In the genomic region with DNA sequence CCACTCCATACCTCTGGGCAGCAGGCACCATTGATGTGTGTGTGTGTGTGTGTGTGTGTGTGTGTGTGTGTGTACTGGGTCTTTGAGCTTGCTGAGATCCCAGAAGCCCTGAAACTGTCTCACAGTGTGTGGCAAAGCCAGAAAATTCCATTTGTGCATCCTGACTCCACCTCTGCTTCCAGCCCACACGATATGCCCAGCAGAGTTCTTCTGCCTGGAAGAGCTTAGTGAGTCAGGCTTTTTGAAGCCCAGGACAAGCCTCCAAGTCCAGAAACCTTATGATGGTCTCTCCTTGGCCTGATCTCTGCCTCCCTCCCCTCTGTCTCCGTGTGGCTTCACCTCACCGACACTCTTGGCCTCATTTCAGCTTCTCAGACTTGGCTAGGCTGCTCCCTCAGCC, we compare ENCODE assay signal across 29 mouse cellular contexts. TPM values are rescaled to one million over a fixed set of nuclear protein-coding genes. Genes with fewer than 3 reads are reported as not detected.
DNase-seq lines count a peak whose midpoint lies in the region; ATAC-seq lines count a peak whose summit lies in the region.
"Had no signal": no experiment of that assay in that cellular context is flagged by ENCODE, and none has a peak within 500 bp of the region (broad histone marks: within the 10 kb centered on the region; RNA-seq: fewer than 3 reads in every experiment).

No protein-coding gene starts in this region.

- H3K9me3 ChIP-seq in heart, embryonic 10.5 days = no peaks in the 10 kb centered on the region
- H3K9me3 ChIP-seq in heart, embryonic 11.5 days (replicated peaks; ENCODE audit: control insufficient read depth, low read length) = no peaks in the 10 kb centered on the region
- no peaks in the 10 kb centered on the region for H3K9me3 ChIP-seq in limb, embryonic 10.5 days (replicated peaks)
- H3K9me3 ChIP-seq: G1E; heart, embryonic 15.5 days; hindbrain, embryonic 15.5 days; neural tube, embryonic 15.5 days had no signal

- H3K4me1 ChIP-seq in heart, embryonic 10.5 days = peaks cover 19% of the 10 kb centered on the region
- peaks cover 7% of the 10 kb centered on the region; the same call in 1 of the 2 replicates for H3K4me1 ChIP-seq in heart, embryonic 11.5 days (ENCODE audit: control insufficient read depth, insufficient read depth, low read length)
- peaks cover 60% of the 10 kb centered on the region for H3K4me1 ChIP-seq in limb, embryonic 10.5 days
- H3K4me1 ChIP-seq: heart, embryonic 15.5 days; hindbrain, embryonic 15.5 days had no signal

- H3K4me3 ChIP-seq in heart, embryonic 10.5 days = no peak overlapping the region; the same call in 1 of the 2 replicates
- H3K4me3 ChIP-seq in heart, embryonic 11.5 days (ENCODE audit: low read depth, low read length) = no peak overlapping the region
- H3K4me3 ChIP-seq in limb, embryonic 10.5 days = peak overlapping the region; percentile 23
- H3K4me3 ChIP-seq: erythroblast, embryonic 14.5 days; heart, adult 2 months; heart, embryonic 15.5 days; hindbrain, embryonic 15.5 days; neural tube, embryonic 15.5 days had no signal

- no peak for DNase-seq in heart, embryonic 10.5 days (ENCODE audit: low spot score)
- peak; percentile 21 for DNase-seq in right cerebral cortex, adult 18-20 months
- DNase-seq in right cerebral cortex, postnatal 25 days = no peak
- no peak for DNase-seq in limb, embryonic 10.5 days (ENCODE audit: low spot score)
- peak; percentile 17 for DNase-seq in telencephalon, adult 2 months (ENCODE audit: low read depth, low spot score)
- DNase-seq in cerebellum, postnatal 4 days (ENCODE audit: low spot score in 2 of 2) = no peak
- DNase-seq: adrenal gland, adult 2 months; B cell, adult 2 months; cerebellum, adult 2 months; cerebellum, postnatal 36 days; gastrocnemius, postnatal 36 days; heart, adult 2 months; heart, postnatal 36 days; kidney, adult 2 months; layer of hippocampus, postnatal 36 days; lung, postnatal 10 days had no signal

- no peak overlapping the region for H3K4me2 ChIP-seq in heart, embryonic 11.5 days
- H3K4me2 ChIP-seq: heart, embryonic 15.5 days; hindbrain, embryonic 15.5 days; midbrain, embryonic 11.5 days; neural tube, embryonic 15.5 days had no signal

- 46% methylated on average over 3 of the region's 3 CpGs for WGBS in heart, embryonic 10.5 days
- 52% methylated on average over 3 of the region's 3 CpGs for WGBS in heart, embryonic 11.5 days (ENCODE audit: insufficient replicate concordance)
- WGBS in limb, embryonic 10.5 days = 41% methylated on average over 3 of the region's 3 CpGs

- H3K36me3 ChIP-seq in heart, embryonic 10.5 days = no peaks in the 10 kb centered on the region
- no peaks in the 10 kb centered on the region for H3K36me3 ChIP-seq in heart, embryonic 11.5 days (ENCODE audit: control insufficient read depth, insufficient read depth, low read length)
- H3K36me3 ChIP-seq in limb, embryonic 10.5 days = peaks cover 22% of the 10 kb centered on the region
- H3K36me3 ChIP-seq: G1E; heart, embryonic 15.5 days; hindbrain, embryonic 15.5 days; neural tube, embryonic 15.5 days had no signal

- peak overlapping the region; percentile 52 for H3K27ac ChIP-seq in heart, embryonic 10.5 days
- no peak overlapping the region for H3K27ac ChIP-seq in heart, embryonic 11.5 days (ENCODE audit: low read depth, low read length)
- peak overlapping the region; percentile 93 for H3K27ac ChIP-seq in limb, embryonic 10.5 days
- H3K27ac ChIP-seq: heart, adult 2 months; heart, embryonic 15.5 days; hindbrain, embryonic 15.5 days; neural tube, embryonic 15.5 days had no signal

- no peak for ATAC-seq in heart, embryonic 11.5 days (replicated peaks; ENCODE audit: insufficient number of reproducible peaks, low FRiP score, low TSS enrichment)
- no peak for ATAC-seq in megakaryocyte progenitor cell, adult 5-6 weeks (replicated peaks; ENCODE audit: poor library complexity)
- ATAC-seq: forebrain, embryonic 16.5 days had no signal

- H3K9ac ChIP-seq in heart, embryonic 11.5 days (ENCODE audit: low read depth, low read length) = no peak overlapping the region
- H3K9ac ChIP-seq: heart, embryonic 15.5 days; hindbrain, embryonic 15.5 days; neural tube, embryonic 15.5 days had no signal

- H3K27me3 ChIP-seq in heart, embryonic 10.5 days (ENCODE audit: insufficient read depth, poor library complexity, severe bottlenecking) = peaks cover 73% of the 10 kb centered on the region
- H3K27me3 ChIP-seq in heart, embryonic 11.5 days (ENCODE audit: control insufficient read depth, insufficient read depth, low read length) = peaks cover 40% of the 10 kb centered on the region
- H3K27me3 ChIP-seq in limb, embryonic 10.5 days (ENCODE audit: low read depth, poor library complexity, severe bottlenecking) = peaks cover 37% of the 10 kb centered on the region

RNA-seq across cellular contexts. Expression of gene Lmx1b, which starts 9.1 kb away (rescaled TPM):
- polyA plus RNA-seq in heart, embryonic 10.5 days (2016; fragmentation: Nextera tagmentation; extraction: Ambion mirVana) = 0.11 and 0.83 TPM in 2 replicates
- 0.03 TPM in 1 of 2 replicates, not detected in the other for polyA plus RNA-seq in heart, embryonic 11.5 days (2014; fragmentation: Nextera tagmentation; extraction: Ambion mirVana)
- 11.0 and 13.9 TPM in 2 replicates for polyA plus RNA-seq in limb, embryonic 10.5 days (2016; fragmentation: Nextera tagmentation; extraction: Ambion mirVana)
- total RNA-seq in megakaryocyte progenitor cell, adult 5-6 weeks (2015) = not detected in 2 replicates
- total RNA-seq in megakaryocyte progenitor cell, adult 5-6 weeks (2017) = not detected in 2 replicates
- total RNA-seq: adrenal gland, adult 2 months; CH12.LX; liver, adult 2 months had no signal
- polyA plus RNA-seq: adrenal gland, adult 2 months; erythroblast, embryonic 14.5 days; forebrain, embryonic 16.5 days; G1E; heart, embryonic 15.5 days; intestine, embryonic 14.5 days; liver, adult 2 months; liver, embryonic 16.5 days had no signal

Comparison
In these comparisons a context has a peak if more than half of its experiments do, and no peak if none do; other contexts are left out.
1. DNase-seq: peak in right cerebral cortex, adult 18-20 months (single experiment) and telencephalon, adult 2 months (single experiment); none in heart, embryonic 10.5 days (single experiment), right cerebral cortex, postnatal 25 days (single experiment), limb, embryonic 10.5 days (single experiment) and cerebellum, postnatal 4 days (0 of 2).